In genomic region chr4:97816001-97816400, GRCm38 (mm10) we compare ENCODE assay signal across 28 mouse cellular contexts. TPM values are rescaled to one million over a fixed set of nuclear protein-coding genes. Genes with fewer than 3 reads are reported as not detected.
DNase-seq lines count a peak whose midpoint lies in the region; ATAC-seq and TF ChIP-seq lines count a peak whose summit lies in the region.
"Had no signal": no experiment of that assay in that cellular context is flagged by ENCODE, and none has a peak within 500 bp of the region (broad histone marks: within the 10 kb centered on the region; RNA-seq: fewer than 3 reads in every experiment).

No protein-coding gene starts in this region.

- no peaks in the 10 kb centered on the region for H3K9me3 ChIP-seq in forebrain, embryonic 15.5 days
- no peaks in the 10 kb centered on the region for H3K9me3 ChIP-seq in forebrain, embryonic 14.5 days (replicated peaks; ENCODE audit: control insufficient read depth, low read length)
- no peaks in the 10 kb centered on the region for H3K9me3 ChIP-seq in liver, embryonic 15.5 days (replicated peaks)
- H3K9me3 ChIP-seq in liver, embryonic 11.5 days (ENCODE audit: control insufficient read depth, low read length): no peaks in the 10 kb centered on the region
- H3K9me3 ChIP-seq in lung, postnatal 0 days (ENCODE audit: low read length): no peaks in the 10 kb centered on the region
- H3K9me3 ChIP-seq: embryonic facial prominence, embryonic 10.5 days; embryonic facial prominence, embryonic 13.5 days; forebrain, embryonic 12.5 days; hindbrain, embryonic 12.5 days; hindbrain, embryonic 15.5 days had no signal

- no peak overlapping the region for H3K4me3 ChIP-seq in forebrain, embryonic 15.5 days
- H3K4me3 ChIP-seq in forebrain, embryonic 14.5 days (ENCODE audit: low read depth, low read length): no peak overlapping the region
- no peak overlapping the region for H3K4me3 ChIP-seq in liver, embryonic 15.5 days (replicated peaks)
- H3K4me3 ChIP-seq in liver, embryonic 11.5 days (ENCODE audit: low read depth, low read length): no peak overlapping the region
- no peak overlapping the region for H3K4me3 ChIP-seq in lung, postnatal 0 days (ENCODE audit: low read depth, low read length)
- H3K4me3 ChIP-seq: embryonic facial prominence, embryonic 10.5 days; embryonic facial prominence, embryonic 13.5 days; erythroblast, embryonic 14.5 days; forebrain, embryonic 12.5 days; gastrocnemius, adult 2 months; hindbrain, embryonic 12.5 days; hindbrain, embryonic 15.5 days had no signal

- no peak overlapping the region for H3K9ac ChIP-seq in forebrain, embryonic 15.5 days (replicated peaks)
- H3K9ac ChIP-seq in forebrain, embryonic 14.5 days (ENCODE audit: low read length): no peak overlapping the region
- H3K9ac ChIP-seq in liver, embryonic 15.5 days: no peak overlapping the region
- H3K9ac ChIP-seq in liver, embryonic 11.5 days (ENCODE audit: low read depth, low read length): no peak overlapping the region
- no peak overlapping the region for H3K9ac ChIP-seq in lung, postnatal 0 days (replicated peaks; ENCODE audit: low read depth)
- H3K9ac ChIP-seq: embryonic facial prominence, embryonic 13.5 days; forebrain, embryonic 12.5 days; forebrain, postnatal 0 days; hindbrain, embryonic 12.5 days; hindbrain, embryonic 15.5 days had no signal

- TF ChIP-seq CTCF in lung, postnatal 0 days (IDR thresholded peaks at IDR 0.05): no peak

- H3K36me3 ChIP-seq in forebrain, embryonic 15.5 days: no peaks in the 10 kb centered on the region
- no peaks in the 10 kb centered on the region for H3K36me3 ChIP-seq in forebrain, embryonic 14.5 days (ENCODE audit: control insufficient read depth, insufficient read depth, low read length)
- H3K36me3 ChIP-seq in liver, embryonic 15.5 days (replicated peaks): no peaks in the 10 kb centered on the region
- H3K36me3 ChIP-seq in liver, embryonic 11.5 days (ENCODE audit: control insufficient read depth, insufficient read depth, low read length): no peaks in the 10 kb centered on the region
- H3K36me3 ChIP-seq in lung, postnatal 0 days (ENCODE audit: insufficient read depth, low read length): no peaks in the 10 kb centered on the region
- H3K36me3 ChIP-seq: embryonic facial prominence, embryonic 10.5 days; embryonic facial prominence, embryonic 13.5 days; hindbrain, embryonic 12.5 days; hindbrain, embryonic 15.5 days had no signal

- no peak overlapping the region for H3K4me2 ChIP-seq in forebrain, embryonic 15.5 days (replicated peaks)
- no peak overlapping the region for H3K4me2 ChIP-seq in forebrain, embryonic 14.5 days (ENCODE audit: low read length)
- no peak overlapping the region for H3K4me2 ChIP-seq in liver, embryonic 15.5 days
- no peak overlapping the region for H3K4me2 ChIP-seq in liver, embryonic 11.5 days
- H3K4me2 ChIP-seq in lung, postnatal 0 days (replicated peaks; ENCODE audit: low read depth, low read length): no peak overlapping the region
- H3K4me2 ChIP-seq: embryonic facial prominence, embryonic 13.5 days; forebrain, embryonic 12.5 days; heart, embryonic 11.5 days; hindbrain, embryonic 12.5 days; hindbrain, embryonic 15.5 days had no signal

- DNase-seq in forebrain, embryonic 14.5 days (ENCODE audit: low spot score): no peak
- no peak for DNase-seq in liver, embryonic 11.5 days (ENCODE audit: low spot score)
- peak; percentile 60 for DNase-seq in lung, postnatal 0 days (ENCODE audit: low spot score)
- no peak for DNase-seq in lung, postnatal 4 days
- DNase-seq in layer of hippocampus, postnatal 36 days: no peak
- DNase-seq: adrenal gland, adult 2 months; adrenal gland, postnatal 14 days; cerebellum, adult 11-12 months; cerebellum, adult 8-10 months; cerebellum, postnatal 10 days; cerebellum, postnatal 36 days; embryo, embryonic 11 days; forebrain, postnatal 0 days; gastrocnemius, adult 2 months; gastrocnemius, postnatal 14 days had no signal

- no peak for ATAC-seq in forebrain, embryonic 15.5 days (replicated peaks)
- ATAC-seq in forebrain, embryonic 14.5 days: no peak
- no peak for ATAC-seq in liver, embryonic 15.5 days (ENCODE audit: insufficient read depth)
- ATAC-seq in liver, embryonic 11.5 days (replicated peaks; ENCODE audit: low FRiP score): no peak
- ATAC-seq in lung, postnatal 0 days: 0 out of 2 replicates have a peak, but pooled peaks have one; percentile 24
- ATAC-seq: Patski had no signal

- TF ChIP-seq EP300 in lung, postnatal 0 days (IDR thresholded peaks at IDR 0.05): peak; percentile 39; the same call in 1 of the 2 replicates

- H3K4me1 ChIP-seq in forebrain, embryonic 15.5 days: peaks cover 39% of the 10 kb centered on the region
- peaks cover 27% of the 10 kb centered on the region; the same call in 1 of the 2 replicates for H3K4me1 ChIP-seq in forebrain, embryonic 14.5 days (ENCODE audit: control insufficient read depth, insufficient read depth, low read length)
- 0 out of 2 replicates have a peak, but pooled peaks cover 3% of the 10 kb centered on the region for H3K4me1 ChIP-seq in liver, embryonic 15.5 days (replicated peaks)
- H3K4me1 ChIP-seq in liver, embryonic 11.5 days (replicated peaks; ENCODE audit: control insufficient read depth, insufficient read depth, low read length): no peaks in the 10 kb centered on the region; the same call in 1 of the 2 replicates
- H3K4me1 ChIP-seq in lung, postnatal 0 days (ENCODE audit: insufficient read depth, low read depth, low read length): peaks cover 14% of the 10 kb centered on the region; the same call in 1 of the 2 replicates
- H3K4me1 ChIP-seq: hindbrain, embryonic 12.5 days had no signal

- no peaks in the 10 kb centered on the region for H3K27me3 ChIP-seq in forebrain, embryonic 15.5 days
- no peaks in the 10 kb centered on the region for H3K27me3 ChIP-seq in forebrain, embryonic 14.5 days (replicated peaks; ENCODE audit: control insufficient read depth, insufficient read depth, low read length)
- no peaks in the 10 kb centered on the region for H3K27me3 ChIP-seq in liver, embryonic 15.5 days
- no peaks in the 10 kb centered on the region for H3K27me3 ChIP-seq in liver, embryonic 11.5 days (replicated peaks; ENCODE audit: control insufficient read depth, insufficient read depth, low read length)
- no peaks in the 10 kb centered on the region for H3K27me3 ChIP-seq in lung, postnatal 0 days (replicated peaks; ENCODE audit: insufficient read depth, low read length)
- H3K27me3 ChIP-seq: embryonic facial prominence, embryonic 13.5 days; forebrain, embryonic 12.5 days; hindbrain, embryonic 12.5 days; hindbrain, embryonic 15.5 days; Patski had no signal

- 0 out of 2 replicates have a peak overlapping the region, but pooled peaks have one; percentile 25 for H3K27ac ChIP-seq in forebrain, embryonic 15.5 days (replicated peaks)
- H3K27ac ChIP-seq in forebrain, embryonic 14.5 days (ENCODE audit: low read depth, low read length): no peak overlapping the region
- H3K27ac ChIP-seq in liver, embryonic 15.5 days (replicated peaks): peak overlapping the region; percentile 38; the same call in 1 of the 2 replicates
- H3K27ac ChIP-seq in liver, embryonic 11.5 days (ENCODE audit: low read depth, low read length): no peak overlapping the region
- peak overlapping the region; percentile 1; the same call in 1 of the 2 replicates for H3K27ac ChIP-seq in lung, postnatal 0 days (ENCODE audit: low read length)
- H3K27ac ChIP-seq: embryonic facial prominence, embryonic 10.5 days; embryonic facial prominence, embryonic 13.5 days; forebrain, embryonic 12.5 days; gastrocnemius, adult 2 months; hindbrain, embryonic 12.5 days; hindbrain, embryonic 15.5 days had no signal

RNA-seq across cellular contexts. Expression of gene E130114P18Rik, which starts 38.1 kb away (rescaled TPM):
- polyA plus RNA-seq in forebrain, embryonic 15.5 days (2015; fragmentation: Nextera tagmentation; extraction: Ambion mirVana): 39.8 and 45.7 TPM in 2 replicates
- 48.7 and 62.9 TPM in 2 replicates for polyA plus RNA-seq in forebrain, embryonic 14.5 days (2014; fragmentation: Nextera tagmentation; extraction: Ambion mirVana)
- polyA plus RNA-seq in liver, embryonic 15.5 days (2015; fragmentation: Nextera tagmentation; extraction: Ambion mirVana): 0.10 and 0.12 TPM in 2 replicates
- 0.60 and 0.68 TPM in 2 replicates for polyA plus RNA-seq in liver, embryonic 11.5 days (2014; fragmentation: Nextera tagmentation; extraction: Ambion mirVana)
- 0.36 and 0.76 TPM in 2 replicates for polyA plus RNA-seq in lung, postnatal 0 days (2015; fragmentation: Nextera tagmentation; extraction: Ambion mirVana)
- 1 to 10 TPM; 7.5 to 8.6 TPM for total RNA-seq in layer of hippocampus, postnatal 36 days (2021)
- total RNA-seq: adrenal gland, adult 2 months; adrenal gland, postnatal 14 days; ES-E14; gastrocnemius, adult 2 months; heart, postnatal 25 days; hematopoietic stem cell, adult 5-6 weeks had no signal
- polyA plus RNA-seq: erythroblast, embryonic 14.5 days had no signal

RNA-seq across cellular contexts. Expression of gene Nfia, which starts 43.5 kb away (rescaled TPM):
- 98.3 and 101 TPM in 2 replicates for polyA plus RNA-seq in forebrain, embryonic 15.5 days (2015; fragmentation: Nextera tagmentation; extraction: Ambion mirVana)
- polyA plus RNA-seq in forebrain, embryonic 14.5 days (2014; fragmentation: Nextera tagmentation; extraction: Ambion mirVana): 71.5 and 85.9 TPM in 2 replicates
- 4.1 TPM in 2 replicates for polyA plus RNA-seq in liver, embryonic 15.5 days (2015; fragmentation: Nextera tagmentation; extraction: Ambion mirVana)
- polyA plus RNA-seq in liver, embryonic 11.5 days (2014; fragmentation: Nextera tagmentation; extraction: Ambion mirVana): 8.7 and 11.3 TPM in 2 replicates
- polyA plus RNA-seq in lung, postnatal 0 days (2015; fragmentation: Nextera tagmentation; extraction: Ambion mirVana): 40.5 and 45.4 TPM in 2 replicates
- 100 to 1,000 TPM; 103 to 121 TPM for total RNA-seq in layer of hippocampus, postnatal 36 days (2021)

Comparison
In these comparisons a context has a peak if more than half of its experiments do, and no peak if none do; other contexts are left out.
1. H3K27ac ChIP-seq: peak in forebrain, embryonic 15.5 days (single experiment), liver, embryonic 15.5 days (single experiment) and lung, postnatal 0 days (single experiment); none in forebrain, embryonic 14.5 days (single experiment) and liver, embryonic 11.5 days (single experiment).
2. RNA of gene E130114P18Rik, which starts 38.1 kb away (polyA plus RNA-seq): 48.7 to 62.9 TPM in forebrain, embryonic 14.5 days and 39.8 to 45.7 TPM in forebrain, embryonic 15.5 days; 0.36 to 0.76 TPM in lung, postnatal 0 days, 0.60 to 0.68 TPM in liver, embryonic 11.5 days and 0.10 to 0.12 TPM in liver, embryonic 15.5 days; every median in the first group is over 10 times any median in the second.